Mouse (Mus musculus) adrenal gland, adult (tissue): ENCODE measurements around the gene Emilin3.

Experiments
- DNase-seq, 2 experiments: peaks; one replicate each; pipeline ENCODE4 v3.0.0; 2022 to 2023; ENCODE audit warnings: low spot score in 1 of 2; ENCODE audit not compliant: inconsistent age in 2 of 2

Gene Emilin3

DNA sequence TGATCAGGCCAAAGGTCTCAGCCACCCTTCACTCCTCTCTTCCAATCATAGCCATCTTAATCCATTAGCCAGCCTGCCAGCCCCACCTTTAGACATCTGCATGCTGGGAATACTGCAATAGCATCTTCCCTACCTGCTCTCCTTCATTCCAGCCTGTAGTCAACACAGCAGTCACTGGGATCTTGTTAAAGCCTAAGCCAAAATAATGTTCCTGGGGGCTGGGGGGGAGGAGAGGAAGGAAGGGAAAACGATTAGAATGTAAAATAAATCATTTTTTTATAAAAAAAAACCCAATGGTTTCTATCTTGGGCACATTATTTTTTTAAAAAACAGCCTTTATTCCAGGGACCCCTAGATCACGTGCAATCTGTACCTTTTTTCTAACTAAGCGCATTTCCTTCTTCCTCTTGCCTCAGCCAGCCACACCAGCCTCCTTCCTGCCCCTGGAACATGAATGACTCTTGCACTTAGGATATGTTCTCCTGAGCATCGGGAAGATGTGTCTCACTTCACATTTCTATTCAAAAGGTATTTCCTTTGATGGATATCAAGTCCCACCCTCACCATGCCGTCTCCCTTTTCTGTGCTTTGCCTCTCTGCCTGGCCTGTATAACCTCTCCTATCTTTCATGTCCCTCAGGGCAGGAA lies 37.8 kb downstream of the Emilin3 start:
- DNase-seq = peak in 1 of 2 experiments; percentile 62

DNA sequence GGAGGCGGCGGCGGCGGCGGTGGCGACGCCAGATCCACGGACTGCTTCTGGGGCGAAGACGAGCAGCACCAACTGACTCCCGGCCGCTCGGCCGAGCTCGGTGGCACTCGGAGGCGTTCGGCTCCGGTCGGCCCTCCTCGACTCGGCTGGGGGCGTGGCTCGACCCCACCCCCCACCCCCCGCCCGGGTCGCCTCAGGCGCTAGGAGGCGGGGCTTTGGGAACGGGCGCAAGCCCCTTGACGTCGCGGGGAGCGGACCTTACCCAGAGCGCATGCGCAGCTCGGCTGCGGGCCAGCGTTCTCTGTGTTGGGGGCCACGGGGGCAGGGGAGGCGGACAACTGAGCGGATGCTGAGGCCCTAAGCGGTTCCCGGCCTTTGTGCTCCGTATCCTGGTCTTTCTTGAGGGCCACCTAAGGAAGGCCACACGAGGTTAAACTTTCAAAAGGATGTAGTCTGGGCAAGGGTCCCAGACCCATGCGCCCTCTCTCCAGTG lies 39.2 kb downstream of the Emilin3 start, which contains the start of gene Zhx3:
Zhx3 (minus strand) TSS at position 109 of the 493 bp plus-strand sequence.
- DNase-seq = peak; percentile 96 to 97

DNA sequence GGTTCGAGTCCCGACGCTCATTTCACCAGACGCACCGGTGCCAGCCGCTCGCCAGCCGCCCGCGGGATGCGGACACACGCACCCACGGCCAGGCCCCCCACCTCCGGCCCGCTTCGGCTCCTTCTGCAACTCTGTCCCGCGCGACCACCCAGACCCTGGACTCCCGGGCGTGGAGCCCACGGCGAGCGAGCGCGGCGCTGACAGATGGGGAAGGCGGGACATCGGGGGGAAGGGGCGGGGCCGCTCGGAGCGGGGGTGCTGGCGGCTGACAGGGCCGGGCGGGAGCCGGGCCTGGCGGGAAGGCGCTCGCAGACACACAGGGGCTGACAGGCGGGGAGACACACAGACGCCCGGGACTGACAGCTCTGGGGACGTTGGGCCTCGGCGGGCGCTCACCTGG lies 39.7 kb downstream of the Emilin3 start:
- DNase-seq = peak; percentile 83 to 94

DNA sequence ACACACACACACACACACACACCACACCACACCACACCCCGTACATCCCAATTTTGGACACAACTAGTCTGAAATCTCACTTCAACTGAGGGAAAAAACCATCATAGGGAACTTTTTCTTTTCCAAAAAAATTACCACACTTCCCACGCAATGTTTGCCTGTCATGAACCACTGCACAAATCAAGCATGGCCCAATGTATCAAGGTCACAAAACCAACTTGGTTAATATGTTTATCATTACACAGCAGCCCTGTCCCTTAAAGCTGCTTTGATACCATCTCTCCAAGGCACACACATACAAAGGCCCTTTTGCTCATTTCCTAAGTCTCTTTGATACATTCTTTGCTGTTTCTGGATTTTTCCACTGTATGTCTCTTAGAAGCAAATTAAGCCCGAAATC lies 40.8 kb downstream of the Emilin3 start:
- peak in 1 of 2 experiments; percentile 71 for DNase-seq

DNA sequence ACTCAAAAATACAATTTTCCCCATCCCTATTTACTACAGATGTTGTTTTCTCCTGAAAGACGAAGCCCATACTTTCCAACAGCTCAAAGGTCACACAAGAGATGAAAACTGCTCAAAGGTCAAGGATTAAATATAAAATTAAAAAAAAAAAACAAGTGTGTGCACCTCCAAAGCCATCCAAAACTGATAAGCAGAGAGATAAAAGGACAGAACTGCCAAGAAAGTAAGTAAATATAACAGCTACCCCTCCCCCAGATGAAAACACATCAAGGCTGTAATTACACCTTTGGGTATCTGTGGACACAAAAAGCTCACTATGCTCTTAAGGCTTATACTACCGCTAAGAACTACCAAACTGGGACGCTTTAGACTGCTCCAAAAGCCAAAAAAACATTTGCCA lies 42.7 kb downstream of the Emilin3 start:
- DNase-seq = no peak

DNA sequence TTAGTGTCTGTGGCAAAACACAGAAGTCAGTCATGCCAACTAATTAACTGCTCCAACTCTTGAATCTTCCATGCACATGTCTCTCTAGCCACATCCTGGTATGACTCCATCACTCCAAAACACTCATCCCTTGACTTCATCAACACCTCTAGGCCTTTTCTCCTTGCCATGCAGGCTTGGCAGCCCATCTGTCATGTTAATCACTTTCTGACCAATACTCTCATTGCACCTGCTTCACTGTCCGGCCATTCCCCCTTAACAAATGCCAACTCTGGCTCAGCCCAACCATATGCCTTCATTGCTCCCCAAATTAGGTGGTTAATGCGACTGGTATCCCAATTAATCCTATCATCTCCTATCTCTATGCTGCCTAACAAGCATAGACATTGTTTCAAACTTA lies 46.9 kb downstream of the Emilin3 start:
- DNase-seq = no peak

DNA sequence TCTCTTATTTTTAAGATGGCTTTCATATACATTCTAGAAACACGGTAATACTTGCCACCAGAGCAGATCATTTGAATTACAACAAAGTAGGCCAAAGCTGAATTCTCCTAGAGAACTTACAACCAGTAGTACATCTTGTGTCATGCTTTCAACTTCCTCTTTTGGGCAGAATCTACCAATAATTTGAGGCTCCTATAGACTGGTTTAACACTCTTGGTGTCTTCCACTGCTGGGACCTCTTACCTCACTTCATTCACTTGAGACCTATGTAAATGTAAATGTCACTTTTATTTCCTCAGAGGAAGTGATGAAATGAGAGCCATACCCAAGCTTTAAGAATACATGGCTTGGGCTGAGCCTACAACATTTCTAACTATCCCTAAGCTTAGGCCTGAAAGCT lies 48.0 kb downstream of the Emilin3 start:
- DNase-seq = no peak

DNA sequence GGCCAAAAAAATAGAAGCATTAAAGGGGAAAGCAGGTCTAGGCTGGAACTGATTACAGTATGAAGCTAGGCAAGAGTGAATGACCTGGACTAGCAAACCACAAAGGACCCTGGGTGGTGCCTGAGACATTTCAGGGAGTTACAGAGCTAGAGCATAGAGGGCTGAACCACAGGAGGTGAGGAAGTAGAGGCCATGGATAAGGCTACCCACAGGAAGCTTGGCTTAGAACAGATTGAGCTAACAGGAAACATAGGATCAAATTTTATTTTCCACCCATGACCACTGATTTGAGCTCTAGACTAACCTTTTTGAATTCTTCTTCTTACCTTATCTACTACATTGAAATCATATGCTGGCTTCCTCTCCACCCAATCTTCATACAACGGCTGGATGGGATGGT lies 51.8 kb downstream of the Emilin3 start:
- peak in 1 of 2 experiments; percentile 41 for DNase-seq
